Mouse (Mus musculus): Measurements from ENCODE around the gene Lamtor2. TPM values are rescaled to one million over a fixed set of nuclear protein-coding genes. Genes with fewer than 3 reads are reported as not detected.
A peak's percentile ranks its signal among the peaks of the same experiment; 100 is the strongest.

Lamtor2 gene
- polyA plus RNA-seq, 1 experiment from 2014 or later: 78.9 TPM

- peaks cover 9% of the 10 kb centered on the region; the same call in 1 of the 2 replicates for H3K36me3 ChIP-seq (ENCODE audit: control insufficient read depth, insufficient read depth, low read length)
- H3K4me1 ChIP-seq (ENCODE audit: control insufficient read depth, insufficient read depth, low read length): peaks cover 16% of the 10 kb centered on the region
- 90% methylated on average over 8 of the region's 8 CpGs for WGBS
- no peak overlapping the region; the same call in 1 of the 2 replicates for H3K4me3 ChIP-seq (ENCODE audit: low read depth, low read length)
- H3K9me3 ChIP-seq (ENCODE audit: control insufficient read depth, low read length): no peaks in the 10 kb centered on the region
- DNase-seq (ENCODE audit: low spot score) (no peak), ATAC-seq (ENCODE audit: insufficient number of reproducible peaks, low FRiP score, low TSS enrichment, low read depth) (no peak)
- H3K27ac ChIP-seq (replicated peaks; ENCODE audit: low read depth, low read length): no peak overlapping the region
- H3K9ac ChIP-seq (ENCODE audit: low read length): no peak overlapping the region
- H3K4me2 ChIP-seq (ENCODE audit: low read depth, severe bottlenecking): no peak overlapping the region
- no peaks in the 10 kb centered on the region for H3K27me3 ChIP-seq (ENCODE audit: control insufficient read depth, insufficient read depth, low read length)
These were observed 9.7 kb downstream of the Lamtor2 start for GRCm38 (mm10) chr3:88543174-88543573.

- Histone ChIP-seq H3K4me1 (ENCODE audit: control insufficient read depth, insufficient read depth, low read length) (peaks cover 20% of the 10 kb centered on the region), H3K27me3 (ENCODE audit: control insufficient read depth, insufficient read depth, low read length) (no peaks in the 10 kb centered on the region), H3K4me2 (ENCODE audit: low read depth, severe bottlenecking) (no peak overlapping the region), H3K9ac (ENCODE audit: low read length) (no peak overlapping the region), H3K4me3 (ENCODE audit: low read depth, low read length) (no peak overlapping the region), H3K27ac (replicated peaks; ENCODE audit: low read depth, low read length) (no peak overlapping the region), H3K36me3 (ENCODE audit: control insufficient read depth, insufficient read depth, low read length) (peaks cover 9% of the 10 kb centered on the region; the same call in 1 of the 2 replicates), H3K9me3 (ENCODE audit: control insufficient read depth, low read length) (no peaks in the 10 kb centered on the region)
- WGBS: 69% methylated on average over 4 of the region's 4 CpGs
- DNase-seq (ENCODE audit: low spot score) (no peak), ATAC-seq (ENCODE audit: insufficient number of reproducible peaks, low FRiP score, low TSS enrichment, low read depth) (no peak)
These were observed 10.4 kb downstream of the Lamtor2 start for GRCm38 (mm10) chr3:88542486-88542885.

- DNase-seq (ENCODE audit: low spot score): no peak
- Histone ChIP-seq H3K36me3 (ENCODE audit: control insufficient read depth, insufficient read depth, low read length) (peaks cover 13% of the 10 kb centered on the region), H3K4me2 (ENCODE audit: low read depth, severe bottlenecking) (no peak overlapping the region), H3K27ac (replicated peaks; ENCODE audit: low read depth, low read length) (0 out of 2 replicates have a peak overlapping the region, but pooled peaks have one; percentile 14), H3K4me3 (ENCODE audit: low read depth, low read length) (no peak overlapping the region), H3K9ac (ENCODE audit: low read length) (no peak overlapping the region), H3K9me3 (ENCODE audit: control insufficient read depth, low read length) (no peaks in the 10 kb centered on the region), H3K4me1 (ENCODE audit: control insufficient read depth, insufficient read depth, low read length) (peaks cover 26% of the 10 kb centered on the region), H3K27me3 (ENCODE audit: control insufficient read depth, insufficient read depth, low read length) (no peaks in the 10 kb centered on the region)
- ATAC-seq (ENCODE audit: insufficient number of reproducible peaks, low FRiP score, low TSS enrichment, low read depth): no peak
- WGBS: 72% methylated on average over 5 of the region's 7 CpGs
These were observed 11.1 kb downstream of the Lamtor2 start for GRCm38 (mm10) chr3:88541622-88542401.

GRCm38 (mm10) chr3:88540085-88540484 is 12.8 kb downstream of the Lamtor2 start:
- Histone ChIP-seq H3K4me1 (ENCODE audit: control insufficient read depth, insufficient read depth, low read length) (peaks cover 40% of the 10 kb centered on the region), H3K9me3 (ENCODE audit: control insufficient read depth, low read length) (no peaks in the 10 kb centered on the region), H3K27ac (replicated peaks; ENCODE audit: low read depth, low read length) (no peak overlapping the region; the same call in 1 of the 2 replicates), H3K36me3 (ENCODE audit: control insufficient read depth, insufficient read depth, low read length) (peaks cover 18% of the 10 kb centered on the region), H3K9ac (ENCODE audit: low read length) (no peak overlapping the region), H3K27me3 (ENCODE audit: control insufficient read depth, insufficient read depth, low read length) (no peaks in the 10 kb centered on the region), H3K4me3 (ENCODE audit: low read depth, low read length) (no peak overlapping the region), H3K4me2 (ENCODE audit: low read depth, severe bottlenecking) (no peak overlapping the region)
- no peak for DNase-seq (ENCODE audit: low spot score)
- WGBS: 63% methylated on average over 5 of the region's 5 CpGs
- ATAC-seq (ENCODE audit: insufficient number of reproducible peaks, low FRiP score, low TSS enrichment, low read depth): no peak

- no peaks in the 10 kb centered on the region for H3K27me3 ChIP-seq (ENCODE audit: control insufficient read depth, insufficient read depth, low read length)
- no peak for DNase-seq (ENCODE audit: low spot score)
- no peak overlapping the region for H3K27ac ChIP-seq (replicated peaks; ENCODE audit: low read depth, low read length)
- no peak overlapping the region for H3K4me2 ChIP-seq (ENCODE audit: low read depth, severe bottlenecking)
- ATAC-seq (ENCODE audit: insufficient number of reproducible peaks, low FRiP score, low TSS enrichment, low read depth): no peak
- no peaks in the 10 kb centered on the region for H3K9me3 ChIP-seq (ENCODE audit: control insufficient read depth, low read length)
- no peak overlapping the region for H3K4me3 ChIP-seq (ENCODE audit: low read depth, low read length)
- no peak overlapping the region for H3K9ac ChIP-seq (ENCODE audit: low read length)
- peaks cover 44% of the 10 kb centered on the region for H3K4me1 ChIP-seq (ENCODE audit: control insufficient read depth, insufficient read depth, low read length)
- peaks cover 18% of the 10 kb centered on the region for H3K36me3 ChIP-seq (ENCODE audit: control insufficient read depth, insufficient read depth, low read length)
- WGBS: 32% methylated on average over 3 of the region's 3 CpGs
These were observed 13.5 kb downstream of the Lamtor2 start for GRCm38 (mm10) chr3:88539397-88539796.

GRCm38 (mm10) chr3:88538271-88539145 is 14.4 kb downstream of the Lamtor2 start:
- Histone ChIP-seq H3K27me3 (ENCODE audit: control insufficient read depth, insufficient read depth, low read length) (no peaks in the 10 kb centered on the region), H3K9ac (ENCODE audit: low read length) (peak overlapping the region; percentile 8; the same call in 1 of the 2 replicates), H3K4me1 (ENCODE audit: control insufficient read depth, insufficient read depth, low read length) (peaks cover 46% of the 10 kb centered on the region), H3K27ac (replicated peaks; ENCODE audit: low read depth, low read length) (no peak overlapping the region), H3K4me2 (ENCODE audit: low read depth, severe bottlenecking) (no peak overlapping the region; the same call in 1 of the 2 replicates), H3K9me3 (ENCODE audit: control insufficient read depth, low read length) (no peaks in the 10 kb centered on the region), H3K4me3 (ENCODE audit: low read depth, low read length) (no peak overlapping the region), H3K36me3 (ENCODE audit: control insufficient read depth, insufficient read depth, low read length) (peaks cover 18% of the 10 kb centered on the region)
- no peak for DNase-seq (ENCODE audit: low spot score)
- WGBS: 65% methylated on average over 9 of the region's 9 CpGs
- ATAC-seq (ENCODE audit: insufficient number of reproducible peaks, low FRiP score, low TSS enrichment, low read depth): no peak

GRCm38 (mm10) chr3:88537146-88537545 is 15.7 kb downstream of the Lamtor2 start:
- H3K4me2 ChIP-seq (ENCODE audit: low read depth, severe bottlenecking): peak overlapping the region; percentile 93; the same call in 1 of the 2 replicates
- 78% methylated on average over 6 of the region's 6 CpGs for WGBS
- no peak overlapping the region; the same call in 1 of the 2 replicates for H3K4me3 ChIP-seq (ENCODE audit: low read depth, low read length)
- ATAC-seq (ENCODE audit: insufficient number of reproducible peaks, low FRiP score, low TSS enrichment, low read depth) (no peak), DNase-seq (ENCODE audit: low spot score) (no peak)
- H3K27me3 ChIP-seq (ENCODE audit: control insufficient read depth, insufficient read depth, low read length): no peaks in the 10 kb centered on the region
- H3K36me3 ChIP-seq (ENCODE audit: control insufficient read depth, insufficient read depth, low read length): peaks cover 18% of the 10 kb centered on the region
- no peak overlapping the region for H3K27ac ChIP-seq (replicated peaks; ENCODE audit: low read depth, low read length)
- no peaks in the 10 kb centered on the region for H3K9me3 ChIP-seq (ENCODE audit: control insufficient read depth, low read length)
- H3K4me1 ChIP-seq (ENCODE audit: control insufficient read depth, insufficient read depth, low read length): peaks cover 44% of the 10 kb centered on the region
- H3K9ac ChIP-seq (ENCODE audit: low read length): peak overlapping the region; percentile 98; the same call in 1 of the 2 replicates
